Comparison of ENCODE assay signal across 10 mouse cellular contexts in the genomic region with DNA sequence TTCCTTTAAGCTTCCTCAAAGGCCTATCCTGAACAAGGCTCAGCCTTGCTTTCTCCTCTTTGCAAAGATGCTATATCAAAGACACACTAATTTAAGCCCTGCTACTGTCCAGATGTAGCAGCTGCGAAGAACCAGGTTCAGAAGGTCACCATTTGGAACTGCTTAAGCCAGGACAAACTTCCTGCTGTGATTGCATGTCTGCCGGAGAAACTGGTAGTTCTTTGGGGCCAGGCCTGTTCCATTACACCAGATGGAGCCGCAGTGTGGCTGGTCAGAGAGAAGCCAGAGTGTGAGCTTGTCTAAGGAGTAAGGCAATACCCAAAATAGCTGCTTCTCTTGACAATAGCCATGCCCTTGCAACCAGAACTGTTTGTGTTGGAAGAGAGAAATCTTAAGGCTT.
DNase-seq lines count a peak whose midpoint lies in the region; ATAC-seq and TF ChIP-seq lines count a peak whose summit lies in the region.
"Had no signal": no experiment of that assay in that cellular context is flagged by ENCODE, and none has a peak within 500 bp of the region (broad histone marks: within the 10 kb centered on the region; RNA-seq: fewer than 3 reads in every experiment).

No protein-coding gene starts in this region.

- no peak overlapping the region for H3K9ac ChIP-seq in hindbrain, postnatal 0 days (replicated peaks; ENCODE audit: low read length)
- H3K9ac ChIP-seq in heart, embryonic 15.5 days = no peak overlapping the region
- H3K9ac ChIP-seq in lung, postnatal 0 days (replicated peaks; ENCODE audit: low read depth) = no peak overlapping the region
- H3K9ac ChIP-seq: liver, embryonic 14.5 days had no signal

- peak; percentile 56 for DNase-seq in hindbrain, embryonic 10.5 days (ENCODE audit: low spot score)
- DNase-seq in hindbrain, postnatal 0 days (ENCODE audit: low spot score) = no peak
- DNase-seq in R1 (ENCODE audit: low read depth, low spot score) = peak; percentile 8
- DNase-seq in embryo, embryonic 10.5 days (ENCODE audit: low spot score) = peak; percentile 81
- no peak for DNase-seq in thymus, adult 2 months
- DNase-seq in lung, postnatal 0 days (ENCODE audit: low spot score) = no peak
- no peak for DNase-seq in thymus, postnatal 4 days

- no peak for TF ChIP-seq CTCF in hindbrain, postnatal 0 days (IDR thresholded peaks at IDR 0.05; ENCODE audit: low read depth)
- no peak for TF ChIP-seq CTCF in thymus, adult 2 months (IDR thresholded peaks at IDR 0.05; ENCODE audit: borderline replicate concordance, control insufficient read depth, extremely low read depth, insufficient read depth, low read length, poor library complexity)
- no peak for TF ChIP-seq CTCF in lung, postnatal 0 days (IDR thresholded peaks at IDR 0.05)

- no peak for TF ChIP-seq POLR2A in thymus, adult 2 months (IDR thresholded peaks at IDR 0.05; ENCODE audit: control insufficient read depth, extremely low read depth, insufficient read depth, low read length, poor library complexity)

- no peak for ATAC-seq in hindbrain, postnatal 0 days
- ATAC-seq in heart, embryonic 15.5 days (replicated peaks; ENCODE audit: insufficient number of reproducible peaks, insufficient read depth, low FRiP score, low read depth) = no peak
- no peak for ATAC-seq in lung, postnatal 0 days
- ATAC-seq: CD4-positive, CD25-positive, alpha-beta regulatory T cell, adult 4 months had no signal

- no peaks in the 10 kb centered on the region; the same call in 1 of the 2 replicates for H3K27me3 ChIP-seq in hindbrain, embryonic 10.5 days (ENCODE audit: insufficient read depth, poor library complexity, severe bottlenecking)
- no peaks in the 10 kb centered on the region for H3K27me3 ChIP-seq in hindbrain, postnatal 0 days (ENCODE audit: insufficient read depth, low read length)
- no peaks in the 10 kb centered on the region for H3K27me3 ChIP-seq in heart, embryonic 15.5 days
- no peaks in the 10 kb centered on the region for H3K27me3 ChIP-seq in thymus, adult 2 months (ENCODE audit: control insufficient read depth, insufficient read depth, low read length)
- H3K27me3 ChIP-seq in lung, postnatal 0 days (replicated peaks; ENCODE audit: insufficient read depth, low read length) = no peaks in the 10 kb centered on the region

- H3K27ac ChIP-seq in hindbrain, embryonic 10.5 days = no peak overlapping the region
- H3K27ac ChIP-seq in hindbrain, postnatal 0 days = no peak overlapping the region
- H3K27ac ChIP-seq in heart, embryonic 15.5 days = peak overlapping the region; percentile 88
- no peak overlapping the region for H3K27ac ChIP-seq in thymus, adult 2 months (ENCODE audit: control insufficient read depth, insufficient read depth, low read length)
- no peak overlapping the region for H3K27ac ChIP-seq in lung, postnatal 0 days (ENCODE audit: low read length)
- H3K27ac ChIP-seq: liver, embryonic 14.5 days had no signal

- H3K4me2 ChIP-seq in hindbrain, postnatal 0 days (ENCODE audit: low read depth, low read length) = no peak overlapping the region
- no peak overlapping the region for H3K4me2 ChIP-seq in heart, embryonic 15.5 days
- no peak overlapping the region for H3K4me2 ChIP-seq in lung, postnatal 0 days (replicated peaks; ENCODE audit: low read depth, low read length)

- WGBS in hindbrain, embryonic 10.5 days = 44% methylated on average over 3 of the region's 3 CpGs
- WGBS in hindbrain, postnatal 0 days = 52% methylated on average over 3 of the region's 3 CpGs
- 18% methylated on average over 3 of the region's 3 CpGs for WGBS in heart, embryonic 15.5 days
- WGBS in thymus, adult 2 months = 92% methylated on average over 3 of the region's 3 CpGs
- 39% methylated on average over 3 of the region's 3 CpGs for WGBS in lung, postnatal 0 days

- H3K36me3 ChIP-seq in hindbrain, embryonic 10.5 days = no peaks in the 10 kb centered on the region
- no peaks in the 10 kb centered on the region for H3K36me3 ChIP-seq in hindbrain, postnatal 0 days (ENCODE audit: insufficient read depth, low read length)
- no peaks in the 10 kb centered on the region for H3K36me3 ChIP-seq in heart, embryonic 15.5 days
- H3K36me3 ChIP-seq in thymus, adult 2 months (ENCODE audit: control insufficient read depth, insufficient read depth, low read length) = no peaks in the 10 kb centered on the region
- no peaks in the 10 kb centered on the region for H3K36me3 ChIP-seq in lung, postnatal 0 days (ENCODE audit: insufficient read depth, low read length)

- H3K9me3 ChIP-seq in hindbrain, embryonic 10.5 days = no peaks in the 10 kb centered on the region
- H3K9me3 ChIP-seq in hindbrain, postnatal 0 days (ENCODE audit: low read length) = no peaks in the 10 kb centered on the region
- no peaks in the 10 kb centered on the region for H3K9me3 ChIP-seq in heart, embryonic 15.5 days (replicated peaks)
- no peaks in the 10 kb centered on the region for H3K9me3 ChIP-seq in lung, postnatal 0 days (ENCODE audit: low read length)

- peaks cover 32% of the 10 kb centered on the region for H3K4me1 ChIP-seq in hindbrain, embryonic 10.5 days (replicated peaks)
- no peaks in the 10 kb centered on the region for H3K4me1 ChIP-seq in hindbrain, postnatal 0 days (ENCODE audit: insufficient read depth, low read length)
- H3K4me1 ChIP-seq in heart, embryonic 15.5 days (replicated peaks) = peaks cover 53% of the 10 kb centered on the region
- H3K4me1 ChIP-seq in thymus, adult 2 months (replicated peaks; ENCODE audit: control insufficient read depth, insufficient read depth, low read length) = no peaks in the 10 kb centered on the region
- H3K4me1 ChIP-seq in lung, postnatal 0 days (ENCODE audit: insufficient read depth, low read depth, low read length) = no peaks in the 10 kb centered on the region

- no peak for TF ChIP-seq EP300 in lung, postnatal 0 days (IDR thresholded peaks at IDR 0.05)

- no peak overlapping the region for H3K4me3 ChIP-seq in hindbrain, embryonic 10.5 days
- H3K4me3 ChIP-seq in hindbrain, postnatal 0 days (ENCODE audit: low read length) = no peak overlapping the region
- no peak overlapping the region for H3K4me3 ChIP-seq in heart, embryonic 15.5 days
- no peak overlapping the region for H3K4me3 ChIP-seq in thymus, adult 2 months (ENCODE audit: control insufficient read depth, insufficient read depth, low read length)
- no peak overlapping the region for H3K4me3 ChIP-seq in lung, postnatal 0 days (ENCODE audit: low read depth, low read length)

Comparison
In these comparisons a context has a peak if more than half of its experiments do, and no peak if none do; other contexts are left out.
1. DNase-seq: peak in hindbrain, embryonic 10.5 days (single experiment), R1 (single experiment) and embryo, embryonic 10.5 days (single experiment); none in hindbrain, postnatal 0 days (single experiment), thymus, adult 2 months (single experiment), lung, postnatal 0 days (single experiment) and thymus, postnatal 4 days (single experiment).